Mouse (Mus musculus) thymus, adult 2 months (tissue): Measurements from ENCODE around the gene Eid1.

Experiments
- CTCF ChIP-seq: fragments of 200-500 bp; IDR thresholded peaks from 2 replicates; pipeline ENCODE4 v1.5.1; 2012; ENCODE audit warnings: mild to moderate bottlenecking, control low read depth, low read length, moderate library complexity, borderline replicate concordance; ENCODE audit not compliant: control insufficient read depth, poor library complexity, insufficient read depth; ENCODE audit errors: extremely low read depth
- POLR2A ChIP-seq: fragments of 200-500 bp; IDR thresholded peaks from 2 replicates; pipeline ENCODE4 v1.6.1; 2012; ENCODE audit warnings: mild to moderate bottlenecking, low read length, control low read depth, moderate library complexity; ENCODE audit not compliant: control insufficient read depth, poor library complexity, insufficient read depth; ENCODE audit errors: extremely low read depth

GRCm38 (mm10) chr2:125650742-125651352 is 22.0 kb upstream of the Eid1 start:
- no peak for TF ChIP-seq CTCF
- TF ChIP-seq POLR2A: no peak
